Mouse (Mus musculus) adrenal gland (tissue): Measurements from ENCODE around the gene Fryl.

ENCODE experiments used
- intact Hi-C: fragments of 180-260 bp; cut with DNase I; formaldehyde crosslinking; loops from one replicate; pipeline ENCODE4 v1.15.1; 2025

Fryl gene

DNA sequence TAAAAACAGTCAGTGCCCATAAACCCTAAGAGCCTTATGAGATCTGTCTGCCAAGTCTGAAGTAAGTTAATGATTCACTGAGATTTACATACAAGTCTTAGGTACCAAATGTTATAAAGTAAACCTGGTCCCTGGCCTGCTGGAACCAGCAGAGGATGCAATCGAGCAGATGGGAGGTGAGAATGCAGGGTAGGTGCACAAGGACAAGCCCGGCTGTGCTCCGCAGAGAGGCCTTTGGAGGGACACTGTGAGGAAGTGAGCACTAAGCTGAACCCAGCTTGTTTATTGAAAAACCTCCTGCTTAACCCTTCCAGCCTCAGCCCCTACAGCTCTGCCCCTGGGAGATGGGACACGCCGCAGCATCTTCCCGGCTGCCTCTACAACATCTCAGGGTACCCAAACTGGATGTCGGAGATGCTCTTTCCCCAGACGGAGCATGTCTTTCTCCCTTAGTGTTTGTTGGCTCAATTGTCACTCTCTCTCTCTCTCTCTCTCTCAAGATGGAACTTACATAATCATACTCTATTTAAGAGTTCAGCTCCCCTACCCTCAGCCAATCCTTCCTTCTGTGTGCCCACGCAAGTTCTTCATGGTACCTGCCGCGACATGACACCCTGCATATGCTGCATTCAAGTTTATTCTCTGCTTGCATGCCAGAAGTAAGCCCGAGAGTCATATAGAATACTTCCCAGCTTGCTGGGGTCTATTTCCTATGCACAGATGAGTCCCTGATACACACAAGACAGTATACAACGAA, 136.3 kb downstream of the Fryl start:
- intact Hi-C loops: no loop called here

DNA sequence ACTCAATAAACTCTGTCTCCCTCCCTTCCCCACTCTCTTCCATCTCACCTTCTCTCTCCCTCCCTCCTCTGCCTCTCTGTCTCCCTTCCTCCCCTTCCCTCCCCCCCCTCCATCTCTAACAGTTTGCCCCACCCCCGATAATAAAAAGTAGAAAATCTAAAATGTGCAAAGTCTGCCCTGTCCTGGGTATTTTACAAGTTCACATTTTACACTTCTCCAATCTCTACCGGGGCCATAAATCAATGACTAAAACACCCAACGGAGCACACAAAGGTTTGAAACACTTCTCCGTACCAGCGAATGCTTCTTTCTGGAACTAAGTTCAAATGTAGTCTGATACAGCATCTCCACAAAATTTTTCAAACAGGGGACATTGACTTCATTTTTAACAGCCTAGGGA, 136.9 kb downstream of the Fryl start:
- intact Hi-C loops: no loop called here

DNA sequence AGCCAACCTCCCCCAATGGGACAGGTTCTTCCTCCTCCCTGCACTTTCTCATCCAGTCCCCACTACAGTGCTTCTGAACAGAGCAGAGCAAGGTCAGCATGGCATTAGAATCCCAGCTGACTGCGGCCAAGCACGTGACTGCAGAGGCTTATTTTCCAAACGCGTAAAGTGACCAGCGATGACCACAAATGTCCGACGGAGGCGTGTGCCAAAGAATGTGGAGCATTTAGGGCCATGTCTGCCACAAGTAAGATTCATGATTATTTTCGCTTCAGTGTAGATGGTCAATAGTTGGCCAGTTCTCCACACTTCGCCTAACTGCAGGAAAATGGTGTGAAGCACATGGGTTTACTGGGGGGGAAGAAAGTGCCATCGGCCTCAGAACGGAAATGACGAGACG, 137.6 kb downstream of the Fryl start:
- intact Hi-C loops: no loop called here

DNA sequence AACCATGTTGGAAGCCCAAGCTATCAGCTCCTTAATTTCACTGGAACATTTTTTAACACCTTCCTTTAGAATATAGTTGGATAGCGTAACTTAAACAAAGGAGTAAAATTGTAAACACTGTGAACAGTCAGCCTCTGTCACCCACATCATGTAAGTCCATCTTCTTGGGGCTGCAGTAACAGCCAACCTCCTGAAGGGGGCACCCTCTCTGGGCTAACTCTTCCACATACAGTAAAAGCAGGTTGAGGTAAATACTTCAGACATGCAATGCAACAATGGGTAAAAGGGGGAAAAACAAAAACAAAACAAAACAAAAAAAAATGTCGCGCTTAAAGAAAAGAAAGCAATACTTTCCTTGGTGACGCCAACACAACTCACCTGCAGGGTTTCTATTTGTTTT, 141.5 kb downstream of the Fryl start:
- intact Hi-C loops: no loop called here

DNA sequence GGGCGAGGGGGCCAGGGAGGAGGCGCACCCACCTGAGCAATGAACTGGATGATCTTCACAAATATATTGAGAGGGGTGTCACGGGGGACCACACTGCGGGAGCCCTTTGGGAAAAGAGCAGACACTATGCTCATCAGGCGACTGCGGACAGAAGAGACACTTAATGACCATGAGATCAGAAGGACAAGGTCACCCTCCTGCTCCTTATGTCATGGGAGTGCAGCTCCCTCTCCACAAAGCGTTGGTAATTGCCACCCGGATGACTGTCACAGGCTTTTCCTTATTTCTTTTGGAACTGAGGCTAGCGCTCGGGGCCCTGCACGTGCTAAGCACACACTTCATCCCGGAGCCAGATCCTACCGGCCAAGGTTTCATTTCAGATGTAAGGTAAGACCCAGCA, 144.1 kb downstream of the Fryl start:
- intact Hi-C loops: no loop called here

DNA sequence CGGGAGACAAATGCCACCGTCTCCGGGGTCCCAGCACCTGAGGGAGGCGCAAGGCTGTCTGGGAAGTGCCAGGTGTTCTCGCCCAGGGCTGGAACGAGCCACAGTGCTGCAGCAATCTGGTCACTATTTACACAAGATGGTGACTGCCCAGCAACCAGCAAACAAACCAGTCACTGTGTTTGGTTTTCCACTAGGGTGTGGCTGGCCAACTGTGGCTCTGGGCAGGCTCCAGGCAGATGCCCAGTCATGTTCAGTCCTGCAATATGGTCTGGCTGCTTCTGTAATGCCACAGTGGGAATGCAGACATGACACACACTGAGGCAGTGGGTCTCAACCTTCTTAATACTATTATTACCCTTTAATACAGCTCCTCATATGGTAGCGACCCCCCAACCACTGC, 152.8 kb downstream of the Fryl start:
- intact Hi-C loops: no loop called here

DNA sequence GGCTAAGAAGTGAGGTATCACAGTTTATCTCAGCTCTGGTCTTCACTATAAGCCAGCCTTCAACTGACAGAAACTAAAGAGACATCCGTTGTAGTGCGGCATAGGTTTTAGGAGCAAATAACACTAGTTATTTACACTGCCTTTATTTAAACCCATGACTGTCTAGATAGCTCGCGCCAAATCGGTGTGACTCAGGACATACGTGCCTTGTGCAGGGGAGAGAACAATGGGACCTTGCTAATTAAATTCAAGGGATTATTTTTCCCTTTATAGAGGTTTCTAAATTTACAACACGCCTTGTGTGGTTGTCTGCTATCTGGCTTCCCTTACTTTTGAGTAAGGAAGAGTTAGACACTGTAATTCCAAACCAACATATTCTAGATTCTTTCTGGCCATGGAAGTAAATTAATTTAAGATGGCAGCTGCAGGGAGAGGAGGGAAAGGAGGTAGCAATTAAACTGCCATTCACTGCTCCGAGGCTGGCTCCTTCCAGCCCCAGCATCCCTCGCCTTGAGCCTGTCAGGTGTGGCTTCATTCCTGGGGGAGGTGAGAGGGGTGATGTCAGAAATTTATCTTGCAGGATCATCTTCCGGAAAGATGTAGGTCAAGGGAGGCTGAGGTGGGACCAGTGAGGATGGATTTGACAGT, 154.0 kb downstream of the Fryl start:
- intact Hi-C loops: no loop called here

DNA sequence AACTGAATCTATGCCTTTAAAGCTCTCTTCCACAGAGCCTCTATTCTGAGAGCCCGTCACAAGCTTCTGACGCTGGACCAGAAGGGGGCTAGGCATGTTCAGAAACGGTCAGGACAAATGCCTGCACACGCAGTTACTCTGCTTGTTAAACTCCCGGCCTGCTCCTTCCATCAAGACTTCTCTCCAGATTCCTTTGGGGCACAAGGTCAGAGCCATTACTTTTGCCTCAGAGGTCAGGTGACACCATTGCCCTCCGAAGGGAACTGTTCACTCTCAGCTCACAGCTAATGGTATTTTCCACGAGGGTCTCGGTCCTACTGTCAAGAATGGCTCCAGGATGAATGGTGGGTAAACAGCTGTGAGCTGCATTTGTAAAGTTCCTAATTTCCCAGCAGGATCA, 164.2 kb downstream of the Fryl start:
- intact Hi-C loops: no loop called here

DNA sequence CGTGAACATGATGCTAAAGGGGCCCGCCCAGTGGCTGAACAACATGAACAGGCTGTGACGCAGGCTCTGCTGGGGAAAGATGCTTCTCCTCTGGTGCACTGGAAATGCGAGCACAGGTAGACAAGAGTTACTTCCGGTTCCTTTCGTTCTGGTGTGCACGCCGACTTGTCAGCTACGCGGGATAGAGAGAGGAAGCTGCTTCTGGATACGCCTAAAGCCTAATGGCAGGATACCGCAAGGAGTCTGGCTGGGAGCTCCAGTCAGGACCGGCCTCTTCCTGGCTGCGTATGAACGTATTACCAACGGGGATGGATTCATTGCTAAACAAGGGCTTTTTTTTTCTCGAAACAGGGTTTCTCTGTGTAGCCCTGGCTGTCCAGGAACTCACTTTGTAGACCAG, 167.3 kb downstream of the Fryl start:
- intact Hi-C loops: no loop called here

DNA sequence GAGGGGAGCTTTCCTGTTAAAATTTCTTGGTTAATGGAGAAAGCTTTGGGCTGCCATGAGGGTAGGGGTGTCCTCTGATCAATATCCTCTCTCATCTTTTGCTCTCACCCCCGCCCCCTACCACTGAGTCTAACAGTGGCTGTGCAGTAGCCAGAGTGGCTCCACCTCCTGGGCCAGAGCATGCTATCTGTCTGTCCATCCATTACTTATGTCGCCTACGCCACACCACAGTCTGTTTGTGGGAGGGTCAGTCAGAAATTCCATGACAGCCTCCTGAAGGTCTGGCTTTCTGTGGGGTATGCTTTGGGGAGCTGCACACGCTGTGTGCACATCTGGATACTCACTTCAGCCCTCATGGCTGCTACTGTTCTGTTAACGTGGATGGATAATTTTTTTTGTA, 174.9 kb downstream of the Fryl start:
- intact Hi-C loops: no loop called here

DNA sequence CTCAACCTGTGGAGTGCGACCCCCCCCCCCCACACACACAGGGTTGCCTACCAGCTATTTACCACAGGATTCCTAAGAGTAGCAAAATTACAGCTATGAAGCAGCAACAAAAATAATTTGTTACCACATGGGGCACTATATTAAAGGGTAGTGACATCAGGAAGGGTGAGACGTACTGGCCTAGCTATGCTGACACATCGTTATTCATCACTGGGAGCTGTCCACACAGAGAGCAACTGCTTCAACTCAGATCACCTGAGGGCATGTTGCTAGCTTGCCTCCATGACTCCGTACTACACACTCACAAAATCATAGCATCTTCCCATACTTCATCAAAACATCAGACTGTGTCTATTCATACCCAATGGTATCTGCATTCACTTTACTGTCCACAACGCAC, 176.6 kb downstream of the Fryl start:
- intact Hi-C loops: no loop called here

DNA sequence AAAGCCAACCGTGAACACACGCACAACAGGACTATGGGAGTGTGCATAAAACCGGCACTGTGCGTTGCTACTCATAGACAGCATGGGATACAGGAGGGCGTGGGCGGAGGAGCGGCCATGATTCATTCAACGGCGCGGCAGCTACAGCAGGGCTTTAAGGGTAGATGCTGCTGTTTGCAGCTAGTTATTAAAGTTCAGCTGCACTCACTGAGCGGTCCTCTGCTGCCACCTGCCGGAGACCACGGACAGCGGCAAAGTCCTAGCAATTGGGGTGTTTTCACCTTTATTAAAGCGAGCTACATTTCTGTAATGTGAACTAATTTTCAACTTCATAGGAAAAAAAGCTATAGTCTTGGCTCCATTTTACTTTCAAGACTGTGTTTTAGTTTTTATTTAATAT, 185.1 kb downstream of the Fryl start:
- intact Hi-C loops: loop anchor here (5.0 kb wide), 1 partner anchor 89 kb away; no protein-coding TSS in a partner anchor

DNA sequence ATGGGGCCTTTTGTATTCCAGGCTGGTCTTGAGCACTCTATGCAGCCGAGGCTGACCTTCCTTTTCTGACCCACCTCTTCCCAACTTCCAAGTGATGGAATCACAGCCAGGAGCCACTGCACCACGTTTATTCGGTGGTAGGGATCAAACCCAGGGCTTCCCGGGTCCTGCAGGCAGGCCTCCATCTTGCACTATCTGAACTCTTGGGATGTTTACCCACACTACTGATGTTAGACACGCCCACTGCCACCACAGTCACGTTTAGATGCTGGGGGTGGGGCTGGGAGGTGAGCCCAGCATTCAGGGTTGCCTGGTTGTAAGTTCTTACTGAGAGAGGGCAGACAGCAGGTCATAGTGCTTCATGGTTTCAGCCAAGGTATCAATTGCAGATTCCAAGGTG, 189.5 kb downstream of the Fryl start:
- intact Hi-C loops: loop anchor here (10.0 kb wide), 1 partner anchor 318 kb away; no protein-coding TSS in a partner anchor

DNA sequence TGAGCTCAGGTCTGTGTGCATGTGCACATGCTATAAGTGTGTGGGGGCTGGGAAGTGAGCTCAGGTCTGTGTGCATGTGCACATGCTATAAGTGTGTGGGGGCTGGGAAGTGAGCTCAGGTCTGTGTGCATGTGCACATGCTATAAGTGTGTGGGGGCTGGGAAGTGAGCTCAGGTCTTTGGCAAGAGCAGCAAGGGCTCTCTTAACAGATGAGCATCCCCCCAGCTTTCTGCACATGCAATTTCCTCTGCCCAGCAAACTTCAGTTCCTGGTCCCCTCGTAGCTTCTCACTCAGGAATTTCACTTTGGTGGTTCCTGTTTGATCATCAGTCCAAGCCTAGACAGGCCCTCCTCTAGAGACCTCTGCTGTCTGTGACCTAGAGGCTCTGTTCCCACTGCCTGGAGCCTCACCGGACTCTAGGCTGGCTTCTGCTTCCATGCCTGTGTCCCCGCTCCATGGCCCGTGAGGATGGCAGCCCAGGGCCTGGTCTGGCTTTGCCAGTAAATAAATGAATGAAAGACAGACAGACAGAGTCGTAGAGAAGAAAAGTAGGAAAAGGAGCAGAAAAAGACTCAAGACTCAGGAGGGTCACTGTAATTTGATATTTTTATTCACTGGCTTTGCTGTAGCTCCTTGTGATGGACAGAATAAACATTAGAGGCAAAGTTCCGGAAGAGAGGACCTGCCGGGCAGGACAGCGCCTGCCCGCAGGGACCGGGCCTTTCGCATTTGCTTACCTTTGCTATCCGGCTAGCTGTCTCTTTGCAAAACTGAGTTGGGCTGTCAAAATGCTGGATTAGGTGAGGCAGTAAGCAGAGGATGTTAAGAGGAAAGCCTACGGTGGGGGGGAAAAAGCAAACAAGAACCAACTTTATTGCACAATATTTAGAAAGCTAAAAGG, 192.4 kb downstream of the Fryl start:
- intact Hi-C loops: loop anchor here (10.0 kb wide), 1 partner anchor 321 kb away; no protein-coding TSS in a partner anchor

DNA sequence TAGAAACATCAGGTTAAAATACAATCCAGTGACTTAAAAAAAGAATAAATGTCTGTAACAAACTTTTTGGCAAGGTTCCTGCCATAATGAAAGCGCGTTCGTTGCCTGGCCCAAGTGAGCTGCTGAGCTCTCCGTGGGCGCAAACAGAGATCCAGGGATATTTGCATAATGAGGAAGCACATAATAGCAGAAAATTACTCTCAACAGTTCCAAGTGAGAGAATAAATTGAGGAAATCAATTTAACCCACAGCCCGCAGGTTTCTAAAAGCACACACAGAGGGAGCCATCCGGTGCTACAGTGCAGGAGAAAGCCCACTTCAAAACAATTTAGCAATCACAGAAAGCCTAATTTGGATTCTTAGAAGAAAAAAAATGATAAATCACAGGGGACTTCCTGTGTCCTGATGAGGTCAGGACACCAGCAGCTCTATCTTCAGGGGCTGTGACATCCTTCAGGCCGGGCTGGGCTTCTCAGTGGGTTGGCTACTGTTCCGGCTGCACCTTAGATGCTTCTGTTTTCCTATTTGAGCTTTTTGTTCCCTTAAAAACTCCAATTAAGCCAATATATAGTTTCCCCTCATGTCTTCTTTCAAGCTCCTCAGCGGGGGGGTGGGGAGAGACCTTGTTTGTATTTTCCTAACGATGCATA, 194.8 kb downstream of the Fryl start:
- intact Hi-C loops: loop anchor here (10.0 kb wide), 1 partner anchor 323 kb away; no protein-coding TSS in a partner anchor

DNA sequence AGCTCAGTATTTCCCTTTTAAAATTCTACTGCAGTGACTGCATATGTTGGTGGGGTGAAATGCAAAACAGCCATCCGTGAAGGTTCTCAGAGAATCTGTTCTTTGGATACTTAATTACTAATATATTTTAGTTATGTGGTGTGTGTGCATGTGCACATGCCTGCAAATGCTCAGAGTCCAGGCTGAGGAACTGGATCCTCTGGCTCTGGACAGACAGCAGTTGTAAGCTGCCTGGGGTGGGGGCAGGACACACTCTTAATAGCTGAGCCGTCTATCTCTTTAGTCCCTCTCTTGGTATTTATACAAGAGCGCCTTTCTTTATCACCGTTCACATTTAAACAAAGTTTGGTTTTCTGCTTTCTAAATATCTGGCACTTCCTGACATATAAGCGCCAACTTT, 199.5 kb downstream of the Fryl start:
- intact Hi-C loops: no loop called here

DNA sequence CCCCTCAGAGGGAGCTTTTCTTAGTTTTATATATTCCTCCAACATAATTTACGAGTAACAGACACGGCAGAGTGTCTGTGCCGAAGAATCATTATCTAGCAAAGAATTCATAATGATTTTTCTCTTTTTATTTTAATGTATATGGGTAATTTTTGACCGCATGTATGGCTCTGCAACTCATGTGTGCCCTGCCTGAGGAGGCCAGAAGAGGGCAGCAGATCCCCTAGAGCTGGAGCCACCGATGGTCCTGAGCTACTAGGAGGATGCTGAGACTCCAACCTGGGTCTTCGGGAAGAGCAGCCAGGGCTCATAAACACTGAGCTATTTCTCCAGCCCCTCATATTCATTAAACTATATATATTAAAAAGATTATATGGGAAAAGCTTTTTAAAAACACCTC, 200.0 kb downstream of the Fryl start:
- intact Hi-C loops: no loop called here

DNA sequence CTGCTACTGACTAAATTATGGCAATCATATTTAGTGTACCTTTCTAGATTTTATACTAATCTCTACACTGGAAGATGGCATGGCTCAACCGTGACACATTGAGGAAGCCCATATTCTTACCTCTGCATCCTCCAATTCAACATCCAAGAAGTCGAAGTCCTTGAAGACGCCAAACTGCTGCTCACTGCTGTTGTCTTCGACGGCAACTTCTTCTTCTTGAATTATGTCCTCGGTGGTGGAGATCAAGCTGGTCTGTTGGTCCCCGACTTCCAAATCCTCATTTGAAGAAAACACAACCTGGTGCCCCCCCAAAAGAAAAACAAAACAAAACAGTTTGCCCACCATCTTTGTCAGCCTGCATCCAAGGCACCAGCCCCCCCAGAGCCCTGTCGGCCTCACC, 202.5 kb downstream of the Fryl start:
- intact Hi-C loops: no loop called here

DNA sequence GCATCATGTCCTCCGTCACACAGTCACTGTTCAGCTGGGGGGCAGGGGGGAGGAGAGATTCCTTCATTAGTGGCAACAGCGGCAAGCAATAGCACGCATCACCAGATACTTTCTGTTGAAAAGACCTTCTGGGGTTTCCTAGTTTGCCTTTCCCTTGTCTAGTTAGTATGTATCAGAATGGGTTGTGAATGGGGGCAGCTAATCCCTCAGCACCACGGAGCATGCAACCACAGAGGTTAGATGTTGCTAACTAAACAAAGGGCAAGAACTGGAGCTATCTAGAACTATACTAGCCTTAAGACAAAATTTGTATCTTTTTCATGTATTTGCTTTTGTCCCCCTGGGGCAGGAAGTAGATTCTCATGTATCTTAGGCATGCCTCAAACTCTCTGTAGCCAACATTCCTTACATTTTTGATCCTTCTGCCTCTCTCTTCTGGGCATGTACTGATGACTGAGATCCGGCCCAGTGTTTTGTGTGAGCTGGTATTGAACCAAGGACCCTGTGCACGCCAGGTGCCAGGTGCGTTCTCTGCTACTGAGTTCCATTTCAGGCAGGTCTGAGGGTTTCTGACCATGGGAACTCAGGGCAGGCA, 208.7 kb downstream of the Fryl start:
- intact Hi-C loops: no loop called here

DNA sequence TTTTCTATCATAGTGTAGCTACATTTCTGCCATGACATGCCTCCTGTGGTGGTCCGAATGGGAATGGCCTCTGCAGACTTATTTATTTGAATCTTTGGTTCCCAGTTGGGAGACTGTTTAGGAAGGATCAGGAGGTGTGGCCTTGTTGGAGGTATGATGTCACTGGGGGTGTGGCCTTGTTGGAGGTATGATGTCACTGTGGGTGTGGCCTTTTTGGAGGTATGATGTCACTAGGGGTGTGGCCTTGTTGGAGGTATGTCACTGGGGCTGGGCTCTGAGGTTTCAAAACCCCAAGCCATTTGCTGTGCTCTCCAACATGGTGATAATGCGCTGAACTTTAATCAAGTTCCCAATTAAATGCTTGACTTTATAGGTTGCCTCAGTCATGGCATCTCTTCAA, 212.4 kb downstream of the Fryl start:
- intact Hi-C loops: no loop called here

DNA sequence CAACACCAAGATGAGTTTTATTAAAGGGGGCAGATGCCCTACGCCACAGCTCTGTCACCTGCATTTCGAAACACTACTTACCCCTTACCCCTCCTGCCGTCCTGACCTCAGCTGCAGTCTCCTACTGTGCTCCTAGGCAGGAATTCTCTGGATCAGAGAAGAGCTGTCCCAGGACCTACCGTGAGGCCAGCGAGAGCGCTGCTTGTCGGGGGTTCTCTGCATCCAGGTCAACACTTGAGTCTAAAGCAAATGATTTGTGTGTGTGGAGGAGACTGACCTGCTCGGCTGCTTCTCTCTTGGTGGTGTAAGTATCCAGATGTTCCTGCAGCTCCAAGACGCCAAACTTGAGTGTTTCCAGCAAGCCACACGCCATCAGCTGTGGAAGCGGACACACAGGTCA, 223.9 kb downstream of the Fryl start:
- intact Hi-C loops: no loop called here
